Mouse (Mus musculus) heart, postnatal 0 days (tissue): ENCODE data around the gene 4921501E09Rik.

ENCODE experiments used
- CTCF ChIP-seq: IDR thresholded peaks from 2 replicates; pipeline ENCODE4 v1.5.1; 2016; ENCODE audit warnings: antibody characterized with exemption, control low read depth, low read depth
- EP300 ChIP-seq: IDR thresholded peaks from 2 replicates; pipeline ENCODE4 v1.6.1; 2016; ENCODE audit warnings: antibody characterized with exemption, low read depth

DNA sequence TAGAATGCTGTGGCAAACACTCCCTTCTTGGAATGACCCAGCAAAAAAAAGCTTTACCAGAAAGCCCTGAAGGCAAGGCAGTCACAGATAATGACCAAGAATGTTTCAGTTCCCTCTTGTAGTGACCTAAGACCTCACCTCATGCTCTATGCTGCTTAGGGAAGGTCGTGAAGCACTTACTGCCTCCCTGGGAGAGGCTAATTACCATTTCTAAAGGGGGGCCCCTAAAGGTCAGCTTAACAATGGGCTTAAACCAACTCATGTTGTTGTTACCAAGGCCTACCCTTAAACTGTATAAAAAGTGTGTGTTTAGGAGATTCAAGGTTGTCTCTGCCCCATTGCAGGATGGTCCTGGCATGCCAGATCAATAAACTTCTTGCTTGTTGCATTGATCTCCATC, 4.9 kb downstream of the 4921501E09Rik start:
- TF ChIP-seq CTCF (no peak), EP300 (no peak)
